9 mouse cellular contexts compared by ENCODE assay signal in genomic region chr11:57643691-57644090, GRCm38 (mm10). TPM values are rescaled to one million over a fixed set of nuclear protein-coding genes. Genes with fewer than 3 reads are reported as not detected.
DNase-seq lines count a peak whose midpoint lies in the region; ATAC-seq and TF ChIP-seq lines count a peak whose summit lies in the region.
"Had no signal": no experiment of that assay in that cellular context is flagged by ENCODE, and none has a peak within 500 bp of the region (broad histone marks: within the 10 kb centered on the region; RNA-seq: fewer than 3 reads in every experiment).

No protein-coding gene starts in this region.

- TF ChIP-seq EP300 in stomach, postnatal 0 days (optimal IDR thresholded peaks at IDR 0.05): no peak

- H3K9me3 ChIP-seq in heart, embryonic 10.5 days: no peaks in the 10 kb centered on the region
- no peaks in the 10 kb centered on the region for H3K9me3 ChIP-seq in liver, embryonic 12.5 days (replicated peaks)
- no peaks in the 10 kb centered on the region for H3K9me3 ChIP-seq in stomach, postnatal 0 days (ENCODE audit: control insufficient read depth, low read length)

- peak overlapping the region; percentile 99; the same call in 1 of the 2 replicates for H3K9ac ChIP-seq in liver, embryonic 12.5 days
- H3K9ac ChIP-seq in stomach, postnatal 0 days (ENCODE audit: low read length): no peak overlapping the region

- H3K27me3 ChIP-seq in heart, embryonic 10.5 days (ENCODE audit: insufficient read depth, poor library complexity, severe bottlenecking): 0 out of 2 replicates have a peak, but pooled peaks cover 7% of the 10 kb centered on the region
- peaks cover 11% of the 10 kb centered on the region; the same call in 1 of the 2 replicates for H3K27me3 ChIP-seq in liver, embryonic 12.5 days (replicated peaks)
- H3K27me3 ChIP-seq in stomach, postnatal 0 days (ENCODE audit: control insufficient read depth, insufficient read depth, low read length): no peaks in the 10 kb centered on the region

- peaks cover 34% of the 10 kb centered on the region for H3K4me1 ChIP-seq in heart, embryonic 10.5 days
- peaks cover 43% of the 10 kb centered on the region for H3K4me1 ChIP-seq in liver, embryonic 12.5 days
- H3K4me1 ChIP-seq in stomach, postnatal 0 days (replicated peaks; ENCODE audit: control insufficient read depth, insufficient read depth): peaks cover 6% of the 10 kb centered on the region; the same call in 1 of the 2 replicates

- no peak for DNase-seq in heart, embryonic 10.5 days (ENCODE audit: low spot score)
- no peak for DNase-seq in heart, adult 8-10 months (ENCODE audit: low spot score)
- DNase-seq in thymus, postnatal 4 days: peak; percentile 2
- no peak for DNase-seq in thymus, postnatal 0 days (ENCODE audit: low spot score)
- DNase-seq in stomach, postnatal 0 days (ENCODE audit: low spot score): no peak
- DNase-seq in layer of hippocampus, postnatal 36 days: no peak
- DNase-seq in embryo, embryonic 10 days (ENCODE audit: low spot score): no peak

- H3K27ac ChIP-seq in heart, embryonic 10.5 days: peak overlapping the region; percentile 96; the same call in 1 of the 2 replicates
- H3K27ac ChIP-seq in liver, embryonic 12.5 days: no peak overlapping the region
- no peak overlapping the region for H3K27ac ChIP-seq in stomach, postnatal 0 days (replicated peaks)
- H3K27ac ChIP-seq: left cerebral cortex, adult 2 months had no signal

- 56% methylated on average over 2 of the region's 2 CpGs for WGBS in heart, embryonic 10.5 days
- WGBS in liver, embryonic 12.5 days (ENCODE audit: insufficient replicate concordance): 48% methylated on average over 2 of the region's 2 CpGs
- 73% methylated on average over 2 of the region's 2 CpGs for WGBS in stomach, postnatal 0 days

- peak overlapping the region; percentile 98 for H3K4me2 ChIP-seq in liver, embryonic 12.5 days
- peak overlapping the region; percentile 97 for H3K4me2 ChIP-seq in stomach, postnatal 0 days (replicated peaks; ENCODE audit: low read depth)

- H3K4me3 ChIP-seq in heart, embryonic 10.5 days: peak overlapping the region; percentile 87
- peak overlapping the region; percentile 97 for H3K4me3 ChIP-seq in liver, embryonic 12.5 days
- H3K4me3 ChIP-seq in stomach, postnatal 0 days (ENCODE audit: low read depth, low read length): no peak overlapping the region; the same call in 1 of the 2 replicates

- TF ChIP-seq CTCF in stomach, postnatal 0 days (IDR thresholded peaks at IDR 0.05; ENCODE audit: low read depth): no peak

- no peak for ATAC-seq in liver, embryonic 12.5 days
- no peak for ATAC-seq in stomach, postnatal 0 days (ENCODE audit: low FRiP score, low TSS enrichment)

- H3K36me3 ChIP-seq in heart, embryonic 10.5 days: 0 out of 2 replicates have a peak, but pooled peaks cover 4% of the 10 kb centered on the region
- peaks cover 9% of the 10 kb centered on the region for H3K36me3 ChIP-seq in liver, embryonic 12.5 days
- H3K36me3 ChIP-seq in stomach, postnatal 0 days (ENCODE audit: control insufficient read depth, insufficient read depth, low read length): no peaks in the 10 kb centered on the region

RNA-seq across cellular contexts. Expression of gene Galnt10, which starts 1.6 kb away (rescaled TPM):
- 16.6 and 20.7 TPM in 2 replicates for polyA plus RNA-seq in heart, embryonic 10.5 days (2016; fragmentation: Nextera tagmentation; extraction: Ambion mirVana)
- total RNA-seq in heart, adult 8-10 months (2022): 1 to 10 TPM; 5.7 to 8.1 (median 6.9) TPM
- 22.9 and 25.1 TPM in 2 replicates for polyA plus RNA-seq in thymus, postnatal 0 days (2015; fragmentation: Nextera tagmentation; extraction: Ambion mirVana)
- polyA plus RNA-seq in liver, embryonic 12.5 days (2016; fragmentation: Nextera tagmentation; extraction: Ambion mirVana): 34.2 and 36.3 TPM in 2 replicates
- 8.8 and 9.6 TPM in 2 replicates for polyA plus RNA-seq in stomach, postnatal 0 days (2015; fragmentation: Nextera tagmentation; extraction: Ambion mirVana)
- 1 to 10 TPM; 6.9 to 7.3 TPM for total RNA-seq in layer of hippocampus, postnatal 36 days (2021)
